Mouse (Mus musculus) heart, embryonic 14.5 days (tissue): Measurements from ENCODE around the gene F7. TPM values are rescaled to one million over a fixed set of nuclear protein-coding genes. Genes with fewer than 3 reads are reported as not detected.
A peak's percentile ranks its signal among the peaks of the same experiment; 100 is the strongest.

ENCODE experiments used
- ATAC-seq: fragments of 200-750 bp; cut with Nextera tagmentation; 2 replicates; pipeline ENCODE4 v1.8.0; 2017; ENCODE audit warnings: low read depth, moderate TSS enrichment; ENCODE audit not compliant: insufficient number of reproducible peaks, insufficient read depth, low FRiP score
- H3K27ac ChIP-seq, 2 experiments: fragments of 200-500 bp in 1 of 2; fragments of 300-500 bp in 1 of 2; sonication (generic) in 1 of 2; replicated peaks in 1 of 2; 2 replicates each; pipeline ENCODE4 v1.5.1; 2012 to 2014; ENCODE audit warnings: low read depth in 2 of 2, low read length in 2 of 2, control low read depth in 1 of 2, mild to moderate bottlenecking in 1 of 2, mixed read lengths in 1 of 2; ENCODE audit not compliant: control insufficient read depth in 1 of 2, insufficient read depth in 1 of 2
- H3K27me3 ChIP-seq: fragments of 300-500 bp; sonication (generic); 2 replicates; pipeline ENCODE4 v1.6.1; 2014; ENCODE audit warnings: mild to moderate bottlenecking, low read length, control low read depth; ENCODE audit not compliant: control insufficient read depth, insufficient read depth
- H3K36me3 ChIP-seq: fragments of 300-500 bp; sonication (generic); 2 replicates; pipeline ENCODE4 v1.6.1; 2014; ENCODE audit warnings: mild to moderate bottlenecking, control low read depth, low read length, mixed read lengths; ENCODE audit not compliant: control insufficient read depth, insufficient read depth
- H3K4me1 ChIP-seq, 2 experiments: fragments of 200-500 bp in 1 of 2; fragments of 300-500 bp in 1 of 2; sonication (generic) in 1 of 2; 2 replicates each; pipeline ENCODE4 v1.6.1; 2012 to 2014; ENCODE audit warnings: low read length in 2 of 2, control low read depth in 1 of 2, mixed read lengths in 1 of 2; ENCODE audit not compliant: control insufficient read depth in 2 of 2, insufficient read depth in 2 of 2
- H3K4me2 ChIP-seq: fragments of 300-500 bp; sonication (generic); 2 replicates; pipeline ENCODE4 v1.6.1; 2014; ENCODE audit warnings: mild to moderate bottlenecking, low read length
- H3K4me3 ChIP-seq, 2 experiments: fragments of 200-500 bp in 1 of 2; fragments of 300-500 bp in 1 of 2; sonication (generic) in 1 of 2; 2 replicates each; pipeline ENCODE4 v1.5.1; 2012 to 2014; ENCODE audit warnings: low read length in 2 of 2, mild to moderate bottlenecking in 2 of 2, control low read depth in 1 of 2, low read depth in 1 of 2, moderate library complexity in 1 of 2; ENCODE audit not compliant: control insufficient read depth in 1 of 2, insufficient read depth in 1 of 2
- H3K9ac ChIP-seq: fragments of 300-500 bp; sonication (generic); 2 replicates; pipeline ENCODE4 v1.6.1; 2014; ENCODE audit warnings: mild to moderate bottlenecking, low read length
- H3K9me3 ChIP-seq: fragments of 300-500 bp; sonication (generic); 2 replicates; pipeline ENCODE4 v1.6.1; 2016; ENCODE audit warnings: low read length, control low read depth; ENCODE audit not compliant: control insufficient read depth
- WGBS: fragments of 180-500 bp; shearing (Covaris S2); extraction: QIAGEN DNeasy Blood & Tissue Kit; methylation state at CpG from one replicate; pipeline ENCODE4 v1.1.7; 2014; 5-methylcytosine and 5-hydroxymethylcytosine counted together
- polyA plus RNA-seq: library from polyadenylated mRNA; unstranded; fragments of >200 nt; fragmentation: Nextera tagmentation; extraction: Ambion mirVana; gene quantifications from 2 replicates; pipeline ENCODE4 v1.2.1, GENCODE M21; 2014

The F7 gene
- polyA plus RNA-seq, 1 experiment from 2014 or later, result not detected

DNA sequence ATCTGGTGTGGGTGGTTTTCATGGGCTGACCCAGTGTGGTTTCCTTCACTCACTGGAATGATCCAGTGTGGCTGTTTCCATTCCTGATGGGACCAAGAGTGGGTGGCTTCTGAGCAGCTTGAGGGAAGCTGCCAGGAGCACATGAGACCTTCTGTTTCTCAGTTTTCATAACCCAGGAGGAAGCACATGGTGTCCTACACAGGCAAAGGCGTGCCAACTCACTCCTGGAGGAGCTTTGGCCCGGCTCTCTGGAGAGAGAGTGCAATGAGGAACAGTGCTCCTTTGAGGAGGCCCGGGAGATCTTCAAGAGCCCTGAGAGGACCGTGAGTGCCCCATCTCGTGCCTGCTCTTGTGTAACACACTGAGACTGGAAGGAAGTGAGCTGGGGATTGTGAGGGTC is 2.6 kb downstream of the F7 start:
- Histone ChIP-seq H3K36me3 (no peaks in the 10 kb centered on the region), H3K9me3 (no peaks in the 10 kb centered on the region), H3K4me2 (no peak overlapping the region), H3K27me3 (no peaks in the 10 kb centered on the region), H3K27ac (no peak overlapping the region), H3K9ac (no peak overlapping the region), H3K4me1 (no peaks in the 10 kb centered on the region), H3K4me3 (no peak overlapping the region)
- no peak for ATAC-seq
- 71% methylated on average over 5 of the region's 5 CpGs for WGBS

DNA sequence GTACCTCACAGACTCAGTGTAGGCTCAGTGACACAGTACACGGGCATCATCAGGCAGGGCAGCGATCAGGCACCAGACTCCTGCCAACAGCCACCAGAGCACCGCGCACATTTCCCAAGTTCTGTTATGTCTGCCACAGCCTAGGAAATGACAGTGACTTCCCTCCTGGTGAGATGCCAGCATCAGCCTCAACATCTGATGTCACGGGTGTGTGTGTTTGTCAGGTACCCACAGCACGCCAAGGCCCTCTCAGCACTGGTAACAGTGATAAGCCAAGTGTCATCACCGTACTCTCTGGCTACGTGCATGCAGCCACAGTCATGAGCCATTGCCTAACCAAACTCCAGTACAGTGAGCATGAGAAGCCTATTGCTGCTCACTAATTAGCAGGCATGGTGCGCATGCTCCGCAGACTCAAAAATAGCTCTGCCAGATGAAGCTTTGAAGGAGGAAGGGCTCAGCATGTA is 10.5 kb downstream of the F7 start:
- H3K4me2 ChIP-seq, result no peak overlapping the region
- peaks cover 21 to 24% of the 10 kb centered on the region in 2 experiments for H3K4me1 ChIP-seq
- H3K36me3 ChIP-seq, result no peaks in the 10 kb centered on the region
- no peaks in the 10 kb centered on the region for H3K27me3 ChIP-seq
- 51% methylated on average over 10 of the region's 10 CpGs for WGBS
- no peak overlapping the region for H3K4me3 ChIP-seq
- 0 out of 2 replicates have a peak overlapping the region, but pooled peaks have one; percentile 1 for H3K9ac ChIP-seq
- peak; percentile 20; the same call in 1 of the 2 replicates for ATAC-seq
- H3K9me3 ChIP-seq, result no peaks in the 10 kb centered on the region
- peak overlapping the region; percentile 34 to 67; a peak in 3 of 4 replicates for H3K27ac ChIP-seq

DNA sequence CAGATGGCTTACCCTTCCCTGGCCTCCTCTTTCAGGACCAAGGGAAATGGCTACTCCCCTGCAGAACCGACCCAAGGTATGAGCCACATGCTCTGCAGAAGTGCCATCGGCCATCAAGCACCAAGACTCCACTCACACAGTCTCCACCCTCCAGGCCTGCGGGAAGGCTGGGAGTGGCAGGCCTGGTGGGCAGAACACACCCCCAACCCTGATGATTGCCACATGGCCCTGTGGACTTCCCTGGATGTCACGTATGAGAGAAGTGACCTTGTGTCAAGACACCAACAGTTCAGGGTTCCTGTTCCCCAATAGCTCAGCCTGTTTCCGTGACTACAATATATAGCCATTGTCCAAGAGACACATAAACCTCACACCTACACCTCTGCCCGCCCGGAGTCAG is 11.2 kb downstream of the F7 start, which contains the start of gene F10:
TSS of gene F10 (plus strand) at position 294 of the 400 bp plus-strand sequence.
- H3K27ac ChIP-seq, result peak within 1 kb of the TSS; percentile 34 to 67; a peak in 3 of 4 replicates
- H3K27me3 ChIP-seq, result no peaks in the 10 kb centered on the region
- no peaks in the 10 kb centered on the region for H3K36me3 ChIP-seq
- H3K9ac ChIP-seq, result peak within 1 kb of the TSS; percentile 16; the same call in 1 of the 2 replicates
- no peak within 1 kb of the TSS for H3K4me3 ChIP-seq
- no peaks in the 10 kb centered on the region for H3K9me3 ChIP-seq
- peak; percentile 44 for ATAC-seq
- no peak within 1 kb of the TSS for H3K4me2 ChIP-seq
- peaks cover 21 to 24% of the 10 kb centered on the region in 2 experiments for H3K4me1 ChIP-seq
- WGBS, result 57% methylated on average over 7 of the region's 7 CpGs

DNA sequence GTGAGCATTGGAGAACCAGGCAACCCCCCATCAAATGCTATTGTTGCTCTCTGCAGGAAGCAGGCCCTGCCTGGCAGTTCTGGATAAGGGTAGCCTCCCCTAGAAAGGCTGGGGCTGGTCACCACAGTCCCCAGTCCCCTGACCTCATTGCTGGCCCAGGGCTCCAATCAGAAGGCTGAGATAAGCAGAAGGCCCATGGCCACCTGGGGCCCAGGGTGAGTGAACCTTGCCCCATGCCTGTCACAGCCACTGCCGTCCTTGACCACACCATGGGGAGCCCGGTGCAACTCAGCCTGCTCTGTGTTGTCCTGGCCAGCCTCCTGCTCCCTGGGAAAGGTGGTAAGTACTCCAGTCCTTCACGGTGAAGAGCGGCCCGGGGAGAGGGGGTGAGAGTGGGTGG is 11.7 kb downstream of the F7 start:
- WGBS, result 8% methylated on average over 5 of the region's 5 CpGs
- ATAC-seq, result peak; percentile 22; the same call in 1 of the 2 replicates
- H3K27ac ChIP-seq, result no peak overlapping the region

DNA sequence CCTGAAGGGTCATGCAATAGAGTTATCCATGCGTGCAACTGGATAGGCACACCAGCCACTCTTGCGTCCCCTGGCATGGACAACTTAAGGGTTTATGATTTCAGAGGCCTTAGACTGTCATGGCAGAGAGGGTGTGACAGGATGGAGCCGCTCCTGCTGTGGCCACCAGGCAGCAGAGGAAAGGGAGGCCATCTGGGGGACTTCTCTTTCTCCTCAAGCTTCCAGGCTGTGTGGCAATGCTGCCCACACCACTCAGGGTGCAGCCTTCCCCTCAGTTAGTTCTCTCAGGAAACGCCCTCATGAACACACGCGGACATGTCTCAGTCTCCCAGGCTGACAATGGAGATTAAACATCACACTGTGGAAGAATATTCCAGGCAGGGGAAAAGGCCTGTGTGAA is 13.2 kb downstream of the F7 start:
- Histone ChIP-seq H3K4me3 (no peak overlapping the region), H3K9me3 (no peaks in the 10 kb centered on the region), H3K4me1 (peaks cover 21 to 24% of the 10 kb centered on the region in 2 experiments), H3K27ac (no peak overlapping the region), H3K27me3 (no peaks in the 10 kb centered on the region), H3K4me2 (no peak overlapping the region), H3K9ac (no peak overlapping the region), H3K36me3 (no peaks in the 10 kb centered on the region)
- ATAC-seq, result no peak
- WGBS, result 65% methylated on average over 6 of the region's 6 CpGs

More for the DNA sequence above, 11.7 kb downstream of the F7 start:
- H3K4me2 ChIP-seq, result no peak overlapping the region
- H3K9me3 ChIP-seq, result no peaks in the 10 kb centered on the region
- peaks cover 21 to 24% of the 10 kb centered on the region in 2 experiments for H3K4me1 ChIP-seq
- no peaks in the 10 kb centered on the region for H3K36me3 ChIP-seq
- no peak overlapping the region for H3K4me3 ChIP-seq
- H3K27me3 ChIP-seq, result no peaks in the 10 kb centered on the region
- H3K9ac ChIP-seq, result peak overlapping the region; percentile 16; the same call in 1 of the 2 replicates

DNA sequence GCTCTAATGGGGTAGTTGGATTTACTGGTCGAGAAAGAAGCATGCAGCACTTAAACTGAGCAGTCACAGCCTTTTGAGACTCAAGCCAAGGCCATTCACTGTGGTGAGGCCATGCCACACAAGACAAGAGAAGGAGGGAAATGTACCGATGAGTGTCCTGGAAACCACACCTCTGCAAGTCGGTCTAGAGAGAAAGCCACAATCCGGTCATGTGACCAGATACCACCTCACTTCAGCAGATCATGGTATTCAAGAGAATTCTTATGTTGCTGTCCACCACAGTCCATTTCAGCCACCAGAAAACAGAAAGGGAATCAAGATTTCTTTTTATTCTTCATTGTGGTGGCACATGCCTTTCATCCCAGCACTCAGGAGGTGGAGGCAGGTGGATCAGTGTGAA is 15.6 kb downstream of the F7 start:
- Histone ChIP-seq H3K4me1 (peaks cover 16 to 19% of the 10 kb centered on the region in 2 experiments), H3K9ac (no peak overlapping the region), H3K27ac (no peak overlapping the region), H3K36me3 (no peaks in the 10 kb centered on the region), H3K4me2 (no peak overlapping the region), H3K27me3 (no peaks in the 10 kb centered on the region), H3K9me3 (no peaks in the 10 kb centered on the region), H3K4me3 (no peak overlapping the region)
- no peak for ATAC-seq
- WGBS, result 79% methylated on average over 4 of the region's 4 CpGs

DNA sequence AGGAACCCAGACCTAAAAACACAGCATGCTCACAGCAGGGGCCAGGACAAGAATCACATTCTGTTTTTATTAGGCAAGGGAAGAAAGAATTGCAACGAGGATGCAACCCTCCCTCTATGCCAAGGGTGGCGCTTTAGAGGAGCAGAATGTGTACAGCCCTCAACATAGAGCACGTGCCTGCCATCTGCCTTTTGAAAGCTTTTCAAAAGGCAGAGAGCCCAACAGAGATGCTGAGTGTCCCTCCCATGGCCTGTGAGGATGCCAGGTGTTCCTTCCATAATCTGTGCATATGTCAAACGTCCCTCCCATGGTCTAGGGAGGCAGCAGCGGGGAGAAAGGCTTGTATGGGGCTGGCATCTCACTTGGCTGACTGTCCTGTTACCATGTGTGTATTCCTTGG is 21.8 kb downstream of the F7 start:
- no peaks in the 10 kb centered on the region for H3K36me3 ChIP-seq
- ATAC-seq, result no peak
- 58% methylated on average over 5 of the region's 5 CpGs for WGBS

DNA sequence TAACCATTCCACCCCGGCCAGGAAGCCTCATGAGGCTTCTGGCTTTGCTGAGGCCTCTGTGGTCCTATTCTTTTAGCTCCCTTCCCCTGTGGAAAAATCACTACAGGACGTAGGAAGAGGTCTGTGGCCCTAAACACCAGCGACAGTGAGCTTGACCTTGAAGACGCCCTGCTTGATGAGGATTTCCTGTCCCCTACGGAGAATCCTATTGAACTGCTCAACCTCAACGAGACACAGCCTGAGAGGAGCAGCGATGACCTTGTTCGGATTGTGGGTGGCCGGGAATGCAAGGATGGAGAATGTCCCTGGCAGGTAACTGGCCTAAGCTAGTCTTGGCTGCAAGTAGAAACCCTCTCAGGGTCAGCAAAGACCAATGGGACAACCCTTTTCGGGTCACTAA is 24.7 kb downstream of the F7 start:
- Histone ChIP-seq H3K4me1 (no peaks in the 10 kb centered on the region), H3K27me3 (no peaks in the 10 kb centered on the region), H3K27ac (no peak overlapping the region), H3K9me3 (0 out of 2 replicates have a peak, but pooled peaks cover 4% of the 10 kb centered on the region), H3K36me3 (no peaks in the 10 kb centered on the region), H3K9ac (no peak overlapping the region), H3K4me3 (no peak overlapping the region), H3K4me2 (no peak overlapping the region)
- no peak for ATAC-seq
- 72% methylated on average over 10 of the region's 10 CpGs for WGBS

More for the DNA sequence above, 21.8 kb downstream of the F7 start:
- Histone ChIP-seq H3K9me3 (0 out of 2 replicates have a peak, but pooled peaks cover 4% of the 10 kb centered on the region), H3K4me2 (no peak overlapping the region), H3K9ac (no peak overlapping the region), H3K4me1 (no peaks in the 10 kb centered on the region), H3K27ac (no peak overlapping the region), H3K27me3 (no peaks in the 10 kb centered on the region), H3K4me3 (no peak overlapping the region)
